Mouse (Mus musculus): ENCODE measurements at regions not wholly inside any gene's neighbourhood (a gene's known extent, or its start where the extent isn't known, plus 50 kb on each side); places are given as distances from the start of the nearest gene placed in this dataset.
A peak's percentile ranks its signal among the peaks of the same experiment; 100 is the strongest.

DNA sequence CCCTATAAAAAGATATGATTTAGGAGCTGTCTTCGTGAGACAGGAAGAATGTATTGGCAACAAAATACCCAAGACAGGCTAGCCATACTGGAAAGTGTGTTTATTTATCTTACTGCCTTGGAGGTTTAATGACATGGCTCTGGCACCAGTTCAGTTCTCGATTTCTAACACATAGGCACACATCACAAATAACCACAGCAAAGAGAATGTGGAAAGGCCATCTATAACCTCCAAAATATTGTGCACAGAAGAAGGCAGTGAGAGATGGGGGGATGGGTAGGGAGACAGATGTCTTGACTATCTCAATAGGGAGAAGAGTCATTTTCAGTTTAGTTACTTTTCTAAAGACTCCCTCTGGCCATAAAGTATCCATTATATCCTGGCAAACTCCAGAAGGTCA, 90.5 kb downstream of the Minar1 start:
- DNase-seq, result no peak

DNA sequence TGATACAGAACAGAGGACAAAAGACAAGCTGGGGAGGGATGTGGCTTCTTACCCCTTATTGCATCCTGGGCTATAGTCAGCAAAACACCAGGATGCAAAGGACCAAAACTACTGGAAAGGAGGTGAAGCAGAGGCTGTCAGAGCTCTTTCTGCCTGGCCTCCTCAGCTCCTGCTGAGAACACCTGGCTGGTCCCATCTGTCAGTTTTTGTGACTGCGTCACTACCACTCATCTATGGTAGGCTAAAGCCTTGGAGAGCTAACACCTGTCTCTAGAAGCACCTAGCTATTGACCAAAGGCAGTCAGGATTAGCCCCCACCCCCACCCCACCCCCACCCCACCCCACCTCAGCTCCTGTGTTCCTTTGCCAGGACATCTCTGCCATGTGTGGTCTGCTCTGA, 98.8 kb downstream of the Minar1 start:
- DNase-seq, result no peak

DNA sequence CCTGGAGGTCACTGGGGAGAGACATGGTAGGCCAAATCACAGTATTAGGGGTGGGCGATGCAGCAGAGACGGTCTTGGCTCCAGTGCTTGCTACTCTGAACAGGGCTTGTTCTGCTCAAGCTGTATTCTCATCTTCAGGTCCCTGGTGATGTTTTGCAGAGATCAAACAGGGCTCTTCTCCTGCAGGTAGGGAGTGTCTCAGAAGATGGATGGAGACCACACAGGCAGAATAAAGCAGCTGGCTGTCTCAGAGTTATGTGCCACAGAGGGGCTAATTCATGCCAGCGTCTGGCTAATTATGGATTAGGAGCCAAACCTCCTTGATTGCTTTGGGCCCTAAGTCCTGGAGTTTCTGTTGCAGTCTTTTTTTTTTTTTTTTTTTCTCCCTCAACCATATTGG, 99.2 kb downstream of the Minar1 start:
- DNase-seq, result no peak

DNA sequence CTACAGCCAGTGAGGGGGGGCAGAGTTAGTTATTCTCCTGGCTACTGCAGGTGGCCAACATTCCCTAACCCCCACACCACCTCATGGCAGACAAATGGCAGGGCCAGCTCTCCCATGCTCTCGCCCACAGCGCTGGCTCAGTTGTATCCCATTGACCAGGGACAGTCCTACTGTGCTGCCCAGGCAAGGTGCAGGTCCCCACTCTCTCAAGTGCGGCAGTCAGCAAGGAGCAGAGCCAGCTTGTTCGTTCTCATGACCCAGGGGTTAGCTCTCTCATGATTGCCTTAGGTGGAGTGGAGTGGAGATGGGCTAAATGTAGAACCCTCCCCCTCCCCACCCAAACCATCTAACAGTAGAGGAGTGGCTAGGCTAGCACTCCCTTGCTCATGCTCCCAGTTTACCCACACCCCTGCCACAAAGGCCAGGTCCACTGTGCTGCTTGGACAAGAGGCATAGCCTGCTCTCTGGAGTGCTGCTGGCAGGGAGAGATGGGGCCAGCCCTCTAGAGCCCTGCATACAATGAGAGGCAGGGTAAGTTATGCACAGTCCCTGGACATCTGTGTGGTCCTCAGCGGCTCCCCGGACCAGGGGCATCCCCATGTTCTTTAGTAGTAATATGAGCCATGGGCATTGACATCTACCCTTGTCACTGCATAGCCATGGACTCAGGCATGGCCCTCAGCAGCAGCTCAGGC, 114.4 kb downstream of the Minar1 start:
- no peak for DNase-seq

DNA sequence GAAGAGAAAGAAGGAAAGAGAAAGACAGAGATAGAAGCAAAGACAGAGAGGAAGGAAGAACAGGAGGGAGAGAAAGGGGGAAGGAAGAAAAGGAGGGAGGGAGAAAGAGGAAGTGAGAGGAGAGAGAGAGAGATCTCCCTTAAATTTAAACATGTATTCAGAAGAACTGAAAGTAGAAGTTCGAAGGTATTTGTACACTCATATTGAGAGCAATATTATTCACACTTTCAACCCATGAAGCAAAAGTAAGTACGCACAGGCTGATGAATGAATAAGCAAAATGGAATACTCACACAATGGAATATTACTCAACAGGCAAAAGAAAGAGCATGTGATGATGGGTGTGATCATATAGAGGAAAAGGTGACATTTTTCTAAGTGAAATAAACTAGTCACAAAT, 120.8 kb downstream of the Minar1 start:
- DNase-seq, result no peak

DNA sequence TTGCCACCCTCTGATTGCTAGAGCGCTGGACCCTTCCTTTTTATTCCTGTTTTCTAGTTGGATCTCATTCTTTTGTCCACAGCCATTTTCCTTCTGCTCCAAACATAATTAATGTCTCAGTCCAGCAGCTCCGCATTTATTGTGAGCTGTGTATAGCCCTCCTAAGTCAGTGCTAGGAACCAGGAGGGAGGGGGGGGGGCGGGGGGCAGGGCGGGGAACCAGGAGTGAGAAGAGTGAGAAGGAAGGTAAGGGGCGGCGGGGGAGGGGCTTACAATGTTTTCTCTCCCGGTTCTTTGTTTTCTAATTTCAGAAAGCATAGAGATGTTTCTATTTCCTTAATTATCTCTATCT, 125.6 kb downstream of the Minar1 start:
- no peak for DNase-seq

DNA sequence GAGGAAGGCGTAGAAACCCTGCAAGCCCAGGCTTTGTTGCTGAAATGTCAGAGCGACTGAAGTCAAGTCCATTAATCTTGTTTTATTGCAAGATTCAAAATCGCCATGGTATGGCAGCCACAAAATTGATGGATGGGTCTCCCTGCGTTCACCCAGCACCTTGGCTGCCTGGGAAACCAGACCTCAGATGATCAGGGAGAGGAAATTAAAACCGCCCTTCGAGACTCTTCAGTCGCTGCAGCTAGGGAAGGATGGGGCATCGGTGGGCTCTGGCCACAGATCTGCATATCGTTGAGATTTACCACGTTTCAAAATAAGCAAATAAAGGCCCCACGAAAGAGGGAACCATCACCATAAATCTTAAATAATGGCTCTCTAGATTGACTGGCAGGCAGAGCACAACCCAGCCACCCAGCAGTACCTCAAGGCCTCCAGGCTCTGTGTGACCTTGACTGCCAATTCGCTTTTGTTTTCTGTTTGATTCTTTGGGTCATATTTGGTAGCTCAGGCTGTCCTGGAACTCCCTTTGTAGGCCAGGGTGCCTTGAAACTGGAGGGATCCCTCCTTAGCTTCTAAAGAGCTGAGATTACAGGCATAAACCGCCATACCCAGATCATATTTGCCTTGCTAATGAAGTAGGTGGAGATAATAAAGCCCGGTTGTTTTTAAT, 126.1 kb downstream of the Minar1 start:
- no peak for DNase-seq

DNA sequence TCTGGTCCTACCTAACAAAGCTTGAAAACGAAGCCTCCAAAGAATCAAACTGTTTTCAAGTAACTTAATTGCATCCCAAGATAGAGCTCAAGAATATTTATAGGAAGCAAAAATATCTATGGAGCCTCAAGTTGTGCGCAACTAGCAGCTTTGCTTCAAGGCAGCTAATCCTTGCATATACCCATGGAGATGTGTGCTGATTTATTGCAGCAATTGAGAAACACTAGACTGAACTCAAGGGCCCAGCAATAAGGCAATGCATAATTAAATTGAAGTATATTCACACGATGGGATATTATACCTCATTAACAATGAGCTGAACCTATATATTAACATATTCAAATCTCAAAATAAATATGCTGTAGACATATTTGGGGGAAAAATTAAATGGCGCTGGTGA, 135.3 kb downstream of the Minar1 start:
- no peak for DNase-seq

DNA sequence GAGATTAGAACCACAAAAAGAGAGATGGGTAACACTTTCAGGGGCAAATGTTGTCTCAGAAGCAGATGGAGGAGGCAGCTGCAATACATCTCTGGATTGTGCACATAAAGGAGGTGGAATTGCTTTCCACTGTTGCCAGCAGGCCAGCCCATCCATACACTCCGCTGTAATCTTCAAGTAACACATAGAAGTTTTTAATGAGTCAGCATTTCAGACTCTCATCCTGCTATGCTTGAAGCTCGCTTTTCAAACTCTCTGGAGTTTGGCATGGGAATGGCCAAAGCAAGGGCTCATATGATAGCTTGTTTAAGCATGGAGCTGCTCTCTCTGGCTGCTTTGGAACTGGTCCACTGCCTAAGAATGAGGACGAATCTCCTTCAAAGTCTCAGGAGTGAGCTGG, 143.5 kb downstream of the Minar1 start:
- DNase-seq, result no peak

DNA sequence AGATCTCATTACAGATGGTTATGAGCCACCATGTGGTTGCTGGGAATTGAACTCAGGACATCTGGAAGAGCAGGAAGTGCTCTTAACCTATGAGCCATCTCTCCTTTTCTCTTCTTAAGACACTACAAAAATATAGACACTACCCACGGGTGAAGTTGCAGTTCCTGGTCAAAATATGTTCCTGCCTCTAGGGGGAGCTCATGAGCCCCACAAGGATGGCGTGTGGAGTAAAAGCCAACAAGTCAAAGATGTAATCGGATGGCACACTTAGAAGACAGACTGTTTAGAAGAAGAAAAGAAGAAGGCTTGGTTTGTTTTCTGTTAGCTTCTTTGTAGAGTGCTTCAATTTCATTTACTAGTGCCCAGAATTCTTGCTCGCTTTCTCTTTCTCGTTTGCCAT, 161.7 kb downstream of the Minar1 start:
- DNase-seq, result peak in 1 of 2 experiments; percentile 8

DNA sequence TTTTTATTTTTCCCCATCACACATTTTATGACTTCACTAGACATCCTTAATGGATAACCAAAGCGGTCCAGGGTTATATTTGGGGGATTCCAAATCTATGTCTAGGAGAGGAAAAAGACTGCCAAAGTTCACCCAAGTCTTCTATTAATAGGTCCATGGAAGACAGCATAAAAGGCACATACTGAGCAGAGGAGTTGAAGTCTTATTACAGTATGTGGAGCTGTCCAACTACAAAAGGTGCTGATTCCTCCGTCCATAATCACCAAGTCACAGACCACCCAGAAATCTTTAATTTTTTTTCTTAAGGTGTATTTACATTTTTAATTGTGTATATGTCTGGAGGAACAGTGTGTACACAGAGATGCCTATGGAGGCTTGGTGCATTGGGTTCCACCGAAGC, 166.3 kb downstream of the Minar1 start:
- DNase-seq, result no peak

DNA sequence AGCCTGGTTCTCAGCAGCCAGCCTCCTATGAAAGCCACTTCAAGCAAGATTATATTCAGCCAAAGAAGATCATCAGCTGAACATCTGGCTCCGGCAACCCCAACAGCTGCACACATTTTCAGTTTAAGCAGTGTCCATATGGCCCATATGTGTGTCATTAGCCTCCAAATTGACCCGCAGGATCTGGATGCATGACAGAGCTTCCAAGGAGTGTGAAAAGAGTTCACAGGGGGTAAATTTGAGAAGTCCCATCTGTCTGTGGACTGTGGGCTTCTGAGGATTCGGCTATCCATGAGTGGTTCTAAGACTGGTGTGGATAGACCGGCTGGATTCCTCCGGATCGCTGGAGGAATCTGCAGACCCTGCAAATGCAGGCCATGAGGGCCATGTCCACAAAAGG, 173.3 kb downstream of the Minar1 start:
- peak in 1 of 2 experiments; percentile 22 for DNase-seq
